Mouse (Mus musculus): ENCODE measurements at regions not wholly inside any gene's neighbourhood (a gene's known extent, or its start where the extent isn't known, plus 50 kb on each side); places are given as distances from the start of the nearest gene placed in this dataset.

- Histone ChIP-seq H3K9ac (no peak overlapping the region), H3K4me1 (peaks cover 6% of the 10 kb centered on the region), H3K4me2 (no peak overlapping the region), H3K27ac (no peak overlapping the region), H3K9me3 (no peaks in the 10 kb centered on the region), H3K27me3 (no peaks in the 10 kb centered on the region), H3K4me3 (no peak overlapping the region), H3K36me3 (no peaks in the 10 kb centered on the region)
- no peak for ATAC-seq (ENCODE audit: insufficient number of reproducible peaks, low FRiP score, low TSS enrichment, low read depth)
- 65% methylated on average over 8 of the region's 8 CpGs for WGBS
Observed at GRCm38 (mm10) chr1:64284656-64285055, 162.6 kb upstream of the Klf7 start.

- no peaks in the 10 kb centered on the region for H3K36me3 ChIP-seq
- H3K9me3 ChIP-seq = no peaks in the 10 kb centered on the region
- no peak for ATAC-seq (ENCODE audit: insufficient number of reproducible peaks, low FRiP score, low TSS enrichment, low read depth)
- no peak overlapping the region for H3K9ac ChIP-seq
- no peak overlapping the region for H3K4me2 ChIP-seq
- no peaks in the 10 kb centered on the region for H3K27me3 ChIP-seq
- H3K4me3 ChIP-seq = no peak overlapping the region
- no peak overlapping the region for H3K27ac ChIP-seq
- no peaks in the 10 kb centered on the region for H3K4me1 ChIP-seq
Observed at GRCm38 (mm10) chr1:64275865-64276264, 153.8 kb upstream of the Klf7 start.

GRCm38 (mm10) chr1:64275086-64275802 is 153.2 kb upstream of the Klf7 start:
- Histone ChIP-seq H3K4me2 (no peak overlapping the region), H3K27me3 (no peaks in the 10 kb centered on the region), H3K36me3 (no peaks in the 10 kb centered on the region), H3K4me3 (no peak overlapping the region), H3K27ac (no peak overlapping the region), H3K9ac (no peak overlapping the region), H3K9me3 (no peaks in the 10 kb centered on the region), H3K4me1 (no peaks in the 10 kb centered on the region)
- no peak for ATAC-seq (ENCODE audit: insufficient number of reproducible peaks, low FRiP score, low TSS enrichment, low read depth)
- 78% methylated on average over 3 of the region's 3 CpGs for WGBS

- Histone ChIP-seq H3K36me3 (no peaks in the 10 kb centered on the region), H3K9me3 (no peaks in the 10 kb centered on the region), H3K27ac (no peak overlapping the region), H3K4me3 (no peak overlapping the region), H3K27me3 (no peaks in the 10 kb centered on the region), H3K4me2 (no peak overlapping the region), H3K9ac (no peak overlapping the region), H3K4me1 (no peaks in the 10 kb centered on the region)
- WGBS = 53% methylated on average over 2 of the region's 2 CpGs
- no peak for ATAC-seq (ENCODE audit: insufficient number of reproducible peaks, low FRiP score, low TSS enrichment, low read depth)
Observed at GRCm38 (mm10) chr1:64257237-64257636, 135.2 kb upstream of the Klf7 start.

GRCm38 (mm10) chr1:64255554-64256295 is 133.6 kb upstream of the Klf7 start:
- no peak overlapping the region for H3K4me2 ChIP-seq
- WGBS = 81% methylated on average over 14 of the region's 14 CpGs
- H3K27ac ChIP-seq = no peak overlapping the region
- no peaks in the 10 kb centered on the region for H3K27me3 ChIP-seq
- H3K4me1 ChIP-seq = no peaks in the 10 kb centered on the region
- no peaks in the 10 kb centered on the region for H3K36me3 ChIP-seq
- H3K9me3 ChIP-seq = no peaks in the 10 kb centered on the region
- no peak for ATAC-seq (ENCODE audit: insufficient number of reproducible peaks, low FRiP score, low TSS enrichment, low read depth)
- H3K4me3 ChIP-seq = no peak overlapping the region
- H3K9ac ChIP-seq = no peak overlapping the region

GRCm38 (mm10) chr1:64254673-64255072 is 132.6 kb upstream of the Klf7 start:
- no peak overlapping the region for H3K4me3 ChIP-seq
- H3K9ac ChIP-seq = no peak overlapping the region
- ATAC-seq (ENCODE audit: insufficient number of reproducible peaks, low FRiP score, low TSS enrichment, low read depth) = no peak
- H3K27ac ChIP-seq = no peak overlapping the region
- no peaks in the 10 kb centered on the region for H3K9me3 ChIP-seq
- no peak overlapping the region for H3K4me2 ChIP-seq
- no peaks in the 10 kb centered on the region for H3K27me3 ChIP-seq
- no peaks in the 10 kb centered on the region for H3K36me3 ChIP-seq
- 81% methylated on average over 8 of the region's 8 CpGs for WGBS
- H3K4me1 ChIP-seq = no peaks in the 10 kb centered on the region

GRCm38 (mm10) chr1:64253996-64254395 is 131.9 kb upstream of the Klf7 start:
- WGBS = 57% methylated on average over 8 of the region's 8 CpGs

GRCm38 (mm10) chr1:64242401-64242800 is 120.3 kb upstream of the Klf7 start:
- WGBS = 45% methylated on average over 2 of the region's 2 CpGs
- no peak overlapping the region for H3K4me3 ChIP-seq
- no peak overlapping the region for H3K27ac ChIP-seq
- H3K9me3 ChIP-seq = no peaks in the 10 kb centered on the region
- H3K4me2 ChIP-seq = no peak overlapping the region
- H3K4me1 ChIP-seq = no peaks in the 10 kb centered on the region
- H3K36me3 ChIP-seq = no peaks in the 10 kb centered on the region
- no peak for ATAC-seq (ENCODE audit: insufficient number of reproducible peaks, low FRiP score, low TSS enrichment, low read depth)
- H3K27me3 ChIP-seq = no peaks in the 10 kb centered on the region
- no peak overlapping the region for H3K9ac ChIP-seq

More at GRCm38 (mm10) chr1:64253996-64254395, 131.9 kb upstream of the Klf7 start:
- H3K4me1 ChIP-seq = no peaks in the 10 kb centered on the region
- H3K9me3 ChIP-seq = no peaks in the 10 kb centered on the region
- no peaks in the 10 kb centered on the region for H3K36me3 ChIP-seq
- no peak overlapping the region for H3K4me2 ChIP-seq
- H3K9ac ChIP-seq = no peak overlapping the region
- no peak overlapping the region for H3K27ac ChIP-seq
- no peaks in the 10 kb centered on the region for H3K27me3 ChIP-seq
- no peak for ATAC-seq (ENCODE audit: insufficient number of reproducible peaks, low FRiP score, low TSS enrichment, low read depth)
- no peak overlapping the region for H3K4me3 ChIP-seq

GRCm38 (mm10) chr1:64229654-64230053 is 107.6 kb upstream of the Klf7 start:
- no peak for ATAC-seq (ENCODE audit: insufficient number of reproducible peaks, low FRiP score, low TSS enrichment, low read depth)
- 91% methylated on average over 1 of the region's 1 CpGs for WGBS
- no peaks in the 10 kb centered on the region for H3K27me3 ChIP-seq
- no peaks in the 10 kb centered on the region for H3K36me3 ChIP-seq
- H3K27ac ChIP-seq = no peak overlapping the region
- no peaks in the 10 kb centered on the region for H3K9me3 ChIP-seq
- no peak overlapping the region for H3K4me2 ChIP-seq
- H3K9ac ChIP-seq = no peak overlapping the region
- H3K4me1 ChIP-seq = peaks cover 7% of the 10 kb centered on the region
- H3K4me3 ChIP-seq = no peak overlapping the region

- ATAC-seq (ENCODE audit: insufficient number of reproducible peaks, low FRiP score, low TSS enrichment, low read depth) = no peak
- Histone ChIP-seq H3K4me2 (no peak overlapping the region), H3K9ac (no peak overlapping the region), H3K4me3 (no peak overlapping the region), H3K27me3 (no peaks in the 10 kb centered on the region), H3K9me3 (no peaks in the 10 kb centered on the region), H3K27ac (no peak overlapping the region), H3K4me1 (peaks cover 7% of the 10 kb centered on the region), H3K36me3 (no peaks in the 10 kb centered on the region)
- WGBS = 33% methylated on average over 16 of the region's 16 CpGs
Observed at GRCm38 (mm10) chr1:64226001-64226918, 104.2 kb upstream of the Klf7 start.

- no peak for ATAC-seq (ENCODE audit: insufficient number of reproducible peaks, low FRiP score, low TSS enrichment, low read depth)
- H3K4me3 ChIP-seq = no peak overlapping the region
- no peak overlapping the region for H3K4me2 ChIP-seq
- WGBS = 79% methylated on average over 19 of the region's 19 CpGs
- H3K27me3 ChIP-seq = no peaks in the 10 kb centered on the region
- no peak overlapping the region for H3K9ac ChIP-seq
- H3K9me3 ChIP-seq = no peaks in the 10 kb centered on the region
- H3K36me3 ChIP-seq = no peaks in the 10 kb centered on the region
- H3K4me1 ChIP-seq = peaks cover 7% of the 10 kb centered on the region
- no peak overlapping the region for H3K27ac ChIP-seq
Observed at GRCm38 (mm10) chr1:64223779-64224687, 102.0 kb upstream of the Klf7 start.
